22 mouse cellular contexts compared by ENCODE assay signal in the genomic region with DNA sequence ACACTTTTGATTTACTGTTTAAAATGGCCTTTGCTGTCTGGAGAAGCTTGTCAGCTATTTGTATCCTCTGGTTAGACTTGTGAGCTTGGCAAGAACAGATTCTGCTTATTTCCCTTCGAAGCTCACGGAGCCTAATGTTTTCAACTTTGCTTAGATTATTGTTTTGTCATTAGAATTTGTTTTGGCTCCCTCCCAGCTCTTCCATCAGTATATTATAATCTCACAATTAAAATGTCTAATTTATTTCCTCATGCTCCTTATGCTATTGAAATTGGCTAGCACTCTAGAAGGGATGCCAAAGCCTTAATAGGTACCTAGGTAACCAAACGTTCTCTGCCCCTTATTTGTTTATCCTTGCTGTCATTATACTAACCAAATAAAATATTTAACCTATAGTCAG.
DNase-seq lines count a peak whose midpoint lies in the region; ATAC-seq and TF ChIP-seq lines count a peak whose summit lies in the region.
"Had no signal": no experiment of that assay in that cellular context is flagged by ENCODE, and none has a peak within 500 bp of the region (broad histone marks: within the 10 kb centered on the region; RNA-seq: fewer than 3 reads in every experiment).

No protein-coding gene starts in this region.

- WGBS in forebrain, embryonic 14.5 days = 21% methylated on average over 3 of the region's 3 CpGs
- WGBS in forebrain, embryonic 11.5 days = 70% methylated on average over 3 of the region's 3 CpGs
- 26% methylated on average over 3 of the region's 3 CpGs for WGBS in forebrain, postnatal 0 days
- WGBS in forebrain, embryonic 10.5 days = 79% methylated on average over 3 of the region's 3 CpGs

- no peaks in the 10 kb centered on the region for H3K9me3 ChIP-seq in forebrain, embryonic 14.5 days (replicated peaks; ENCODE audit: control insufficient read depth, low read length)
- H3K9me3 ChIP-seq in forebrain, embryonic 11.5 days (ENCODE audit: control insufficient read depth, low read length) = no peaks in the 10 kb centered on the region
- no peaks in the 10 kb centered on the region for H3K9me3 ChIP-seq in forebrain, postnatal 0 days (ENCODE audit: low read length)
- no peaks in the 10 kb centered on the region for H3K9me3 ChIP-seq in forebrain, embryonic 10.5 days
- H3K9me3 ChIP-seq: embryonic facial prominence, embryonic 10.5 days; embryonic facial prominence, embryonic 12.5 days; forebrain, embryonic 12.5 days had no signal

- TF ChIP-seq POLR2A in brain, embryonic 14.5 days (IDR thresholded peaks at IDR 0.05; ENCODE audit: borderline replicate concordance, extremely low read depth, insufficient read depth, insufficient read length, poor library complexity, severe bottlenecking) = no peak

- no peak overlapping the region for H3K4me2 ChIP-seq in forebrain, embryonic 14.5 days (ENCODE audit: low read length)
- no peak overlapping the region for H3K4me2 ChIP-seq in forebrain, embryonic 11.5 days (ENCODE audit: low read depth, low read length, severe bottlenecking)
- H3K4me2 ChIP-seq in forebrain, postnatal 0 days (ENCODE audit: low read depth) = no peak overlapping the region
- H3K4me2 ChIP-seq: embryonic facial prominence, embryonic 12.5 days; forebrain, embryonic 12.5 days had no signal

- no peak overlapping the region for H3K9ac ChIP-seq in forebrain, embryonic 14.5 days (ENCODE audit: low read length)
- H3K9ac ChIP-seq in forebrain, embryonic 11.5 days (ENCODE audit: low read length) = no peak overlapping the region
- H3K9ac ChIP-seq in forebrain, postnatal 0 days = no peak overlapping the region
- H3K9ac ChIP-seq: embryonic facial prominence, embryonic 12.5 days; forebrain, embryonic 12.5 days had no signal

- peaks cover 5% of the 10 kb centered on the region for H3K4me1 ChIP-seq in forebrain, embryonic 14.5 days (ENCODE audit: control insufficient read depth, insufficient read depth, low read length)
- no peaks in the 10 kb centered on the region; the same call in 1 of the 2 replicates for H3K4me1 ChIP-seq in forebrain, embryonic 11.5 days (replicated peaks; ENCODE audit: control insufficient read depth, insufficient read depth, low read length)
- no peaks in the 10 kb centered on the region for H3K4me1 ChIP-seq in forebrain, postnatal 0 days (ENCODE audit: insufficient read depth)
- H3K4me1 ChIP-seq in forebrain, embryonic 10.5 days = peaks cover 5% of the 10 kb centered on the region; the same call in 1 of the 2 replicates
- H3K4me1 ChIP-seq: embryonic facial prominence, embryonic 12.5 days had no signal

- H3K27me3 ChIP-seq in forebrain, embryonic 14.5 days (replicated peaks; ENCODE audit: control insufficient read depth, insufficient read depth, low read length) = no peaks in the 10 kb centered on the region
- H3K27me3 ChIP-seq in forebrain, embryonic 11.5 days (ENCODE audit: control insufficient read depth, insufficient read depth, low read length) = 0 out of 2 replicates have a peak, but pooled peaks cover 2% of the 10 kb centered on the region
- no peaks in the 10 kb centered on the region for H3K27me3 ChIP-seq in forebrain, postnatal 0 days (ENCODE audit: insufficient read depth, low read length)
- peaks cover 59% of the 10 kb centered on the region for H3K27me3 ChIP-seq in forebrain, embryonic 10.5 days (ENCODE audit: poor library complexity, severe bottlenecking)
- H3K27me3 ChIP-seq: CH12.LX; embryonic facial prominence, embryonic 12.5 days had no signal

- H3K4me3 ChIP-seq in forebrain, embryonic 14.5 days (ENCODE audit: low read depth, low read length) = no peak overlapping the region
- no peak overlapping the region for H3K4me3 ChIP-seq in forebrain, embryonic 11.5 days (ENCODE audit: low read depth, low read length)
- no peak overlapping the region for H3K4me3 ChIP-seq in forebrain, postnatal 0 days (ENCODE audit: low read depth, low read length)
- H3K4me3 ChIP-seq in forebrain, embryonic 10.5 days = no peak overlapping the region
- H3K4me3 ChIP-seq: embryonic facial prominence, embryonic 10.5 days; embryonic facial prominence, embryonic 12.5 days; forebrain, embryonic 12.5 days had no signal

- no peak for ATAC-seq in forebrain, embryonic 14.5 days
- no peak for ATAC-seq in forebrain, embryonic 11.5 days (replicated peaks; ENCODE audit: low FRiP score)
- no peak for ATAC-seq in forebrain, postnatal 0 days
- ATAC-seq: activated CD4-positive, CD25-positive, alpha-beta regulatory T cell, adult 4 months; CD4-positive, CD25-positive, alpha-beta regulatory T cell, adult 4 months; Patski had no signal

- H3K27ac ChIP-seq in forebrain, embryonic 14.5 days (ENCODE audit: low read depth, low read length) = no peak overlapping the region
- H3K27ac ChIP-seq in forebrain, embryonic 11.5 days (ENCODE audit: low read depth, low read length) = no peak overlapping the region
- H3K27ac ChIP-seq in forebrain, postnatal 0 days (ENCODE audit: low read depth, low read length) = no peak overlapping the region
- no peak overlapping the region for H3K27ac ChIP-seq in forebrain, embryonic 10.5 days
- H3K27ac ChIP-seq: embryonic facial prominence, embryonic 10.5 days; embryonic facial prominence, embryonic 12.5 days; forebrain, embryonic 12.5 days had no signal

- peak; percentile 38 for DNase-seq in forebrain, embryonic 14.5 days (ENCODE audit: low spot score)
- DNase-seq in forebrain, embryonic 11.5 days (ENCODE audit: low spot score) = no peak
- DNase-seq in forebrain, postnatal 0 days = peak; percentile 20
- no peak for DNase-seq in forebrain, embryonic 10.5 days (ENCODE audit: extremely low spot score, low spot score)
- DNase-seq in brain, embryonic 14.5 days (ENCODE audit: low read depth) = peak; percentile 54
- peak; percentile 87 for DNase-seq in gonadal fat pad, adult 2 months (ENCODE audit: low read depth)
- DNase-seq in frontal cortex, postnatal 25 days (ENCODE audit: low spot score in 2 of 2) = no peak
- DNase-seq: adrenal gland, postnatal 10 days; adrenal gland, postnatal 25 days; B cell, adult 2 months; cerebellum, adult 11-12 months; cerebellum, adult 2 months; cerebellum, adult 9-10 months; cerebellum, postnatal 25 days had no signal

- no peaks in the 10 kb centered on the region for H3K36me3 ChIP-seq in forebrain, embryonic 14.5 days (ENCODE audit: control insufficient read depth, insufficient read depth, low read length)
- H3K36me3 ChIP-seq in forebrain, embryonic 11.5 days (ENCODE audit: control insufficient read depth, insufficient read depth, low read length) = no peaks in the 10 kb centered on the region
- no peaks in the 10 kb centered on the region for H3K36me3 ChIP-seq in forebrain, postnatal 0 days (ENCODE audit: insufficient read depth)
- no peaks in the 10 kb centered on the region for H3K36me3 ChIP-seq in forebrain, embryonic 10.5 days (replicated peaks)
- H3K36me3 ChIP-seq: embryonic facial prominence, embryonic 10.5 days; embryonic facial prominence, embryonic 12.5 days; forebrain, embryonic 12.5 days; G1E had no signal

- no peak for TF ChIP-seq CTCF in forebrain, postnatal 0 days (IDR thresholded peaks at IDR 0.05; ENCODE audit: low read depth)
- TF ChIP-seq CTCF in brain, embryonic 14.5 days (IDR thresholded peaks at IDR 0.05; ENCODE audit: borderline replicate concordance, extremely low read depth, insufficient read depth, insufficient read length) = no peak

Comparison
In these comparisons a context has a peak if more than half of its experiments do, and no peak if none do; other contexts are left out.
1. DNase-seq: peak in forebrain, embryonic 14.5 days (single experiment), forebrain, postnatal 0 days (single experiment), brain, embryonic 14.5 days (single experiment) and gonadal fat pad, adult 2 months (single experiment); none in forebrain, embryonic 11.5 days (single experiment), forebrain, embryonic 10.5 days (single experiment) and frontal cortex, postnatal 25 days (0 of 2).